Comparison of ENCODE assay signal across 10 mouse cellular contexts in genomic region chr8:116364172-116364571, GRCm38 (mm10).
DNase-seq lines count a peak whose midpoint lies in the region; ATAC-seq and TF ChIP-seq lines count a peak whose summit lies in the region.
"Had no signal": no experiment of that assay in that cellular context is flagged by ENCODE, and none has a peak within 500 bp of the region (broad histone marks: within the 10 kb centered on the region; RNA-seq: fewer than 3 reads in every experiment).

No protein-coding gene starts in this region.

- no peaks in the 10 kb centered on the region for H3K36me3 ChIP-seq in hindbrain, embryonic 10.5 days
- H3K36me3 ChIP-seq in hindbrain, embryonic 12.5 days: no peaks in the 10 kb centered on the region
- H3K36me3 ChIP-seq in CH12.LX (replicated peaks in 1 of 2; ENCODE audit: control insufficient read depth in 1 of 2, insufficient read depth in 1 of 2, low read length in 1 of 2): no peaks in the 10 kb centered on the region
- H3K36me3 ChIP-seq: G1E had no signal

- no peaks in the 10 kb centered on the region for H3K27me3 ChIP-seq in hindbrain, embryonic 10.5 days (ENCODE audit: insufficient read depth, poor library complexity, severe bottlenecking)
- no peaks in the 10 kb centered on the region for H3K27me3 ChIP-seq in hindbrain, embryonic 12.5 days
- H3K27me3 ChIP-seq in CH12.LX (replicated peaks): peaks cover 55% of the 10 kb centered on the region

- H3K4me2 ChIP-seq in hindbrain, embryonic 12.5 days (replicated peaks): no peak overlapping the region
- H3K4me2 ChIP-seq in CH12.LX (ENCODE audit: insufficient read depth, low read depth, poor library complexity, severe bottlenecking): no peak overlapping the region

- ATAC-seq in hindbrain, embryonic 12.5 days (ENCODE audit: low FRiP score): no peak

- no peak overlapping the region for H3K4me3 ChIP-seq in hindbrain, embryonic 10.5 days
- no peak overlapping the region for H3K4me3 ChIP-seq in hindbrain, embryonic 12.5 days
- H3K4me3 ChIP-seq in CH12.LX (replicated peaks in 1 of 3; ENCODE audit: low read depth in 2 of 3, low read length in 2 of 3, poor library complexity in 1 of 3): no peak overlapping the region

- in situ Hi-C loops in CH12.LX (cut with MboI; ENCODE audit: low pct_ligation_motif_present, low pct_unique_long_range_greater_than_20kb, low sequenced_read_pairs): no loop called here

- 73% methylated on average over 2 of the region's 2 CpGs for WGBS in hindbrain, embryonic 10.5 days
- 68% methylated on average over 2 of the region's 2 CpGs for WGBS in hindbrain, embryonic 12.5 days

- TF ChIP-seq RAD21 in CH12.LX (IDR thresholded peaks at IDR 0.05; ENCODE audit: low read depth, low read length): peak; percentile 49

- dilution Hi-C loops in CH12.LX (cut with MboI; ENCODE audit: extremely low pct_ligation_motif_present, extremely low pct_unique_long_range_greater_than_20kb, low sequenced_read_pairs): no loop called here

- H3K27ac ChIP-seq in hindbrain, embryonic 10.5 days: no peak overlapping the region
- H3K27ac ChIP-seq in hindbrain, embryonic 12.5 days: no peak overlapping the region
- no peak overlapping the region for H3K27ac ChIP-seq in CH12.LX (ENCODE audit: insufficient read depth, low read depth)

- no peak overlapping the region for H3K9ac ChIP-seq in hindbrain, embryonic 12.5 days
- no peak overlapping the region for H3K9ac ChIP-seq in CH12.LX (ENCODE audit: insufficient read depth, low read depth)

- no peaks in the 10 kb centered on the region for H3K79me2 ChIP-seq in CH12.LX (replicated peaks; ENCODE audit: control insufficient read depth, extremely low read depth, insufficient read depth, poor library complexity, severe bottlenecking)

- TF ChIP-seq CTCF in CH12.LX (conservative IDR thresholded peaks at IDR 0.05 in 1 of 2, IDR thresholded peaks at IDR 0.05 in 1 of 2; ENCODE audit: low read depth in 2 of 2, low read length in 2 of 2): peak in 1 of 2 experiments; percentile 27; a peak in 2 of 4 replicates

- no peaks in the 10 kb centered on the region for H3K9me3 ChIP-seq in hindbrain, embryonic 10.5 days
- no peaks in the 10 kb centered on the region for H3K9me3 ChIP-seq in hindbrain, embryonic 12.5 days (replicated peaks)
- H3K9me3 ChIP-seq in CH12.LX (replicated peaks; ENCODE audit: low read length): peaks cover 3% of the 10 kb centered on the region

- TF ChIP-seq POLR2A in CH12.LX (IDR thresholded peaks at IDR 0.05; ENCODE audit: low read depth, low read length): no peak

- DNase-seq in hindbrain, embryonic 10.5 days (ENCODE audit: low spot score): peak; percentile 20
- no peak for DNase-seq in CH12.LX (ENCODE audit: extremely low read depth)
- DNase-seq in cerebellum, adult 11 months: peak; percentile 26
- peak; percentile 32 to 51 for DNase-seq in kidney, adult 8-10 months
- no peak for DNase-seq in urinary bladder, postnatal 25 days (ENCODE audit: low spot score)
- DNase-seq in ovary, adult 18-20 months (ENCODE audit: low spot score): no peak
- no peak for DNase-seq in adrenal gland, adult (ENCODE audit: inconsistent age in 2 of 2, low spot score in 1 of 2)
- DNase-seq: right cerebral cortex, adult 18-20 months had no signal

- H3K4me1 ChIP-seq in hindbrain, embryonic 10.5 days (replicated peaks): peaks cover 14% of the 10 kb centered on the region
- peaks cover 7% of the 10 kb centered on the region for H3K4me1 ChIP-seq in hindbrain, embryonic 12.5 days
- H3K4me1 ChIP-seq in CH12.LX (ENCODE audit: control insufficient read depth in 1 of 2, insufficient read depth in 2 of 2): peaks cover 0 to 8% of the 10 kb centered on the region in 2 experiments; a peak in 1 of 4 replicates

- no peak for TF ChIP-seq EP300 in CH12.LX (IDR thresholded peaks at IDR 0.05; ENCODE audit: low read length)

TF ChIP-seq in CH12.LX, 34 proteins besides CTCF, POLR2A, EP300 and RAD21:
- TF ChIP-seq UBTF (IDR thresholded peaks at IDR 0.05; ENCODE audit: low read depth, low read length) (no peak), SMC3 (IDR thresholded peaks at IDR 0.05; ENCODE audit: low read depth, low read length) (peak; percentile 5; the same call in 1 of the 2 replicates)

Comparison
In these comparisons a context has a peak if more than half of its experiments do, and no peak if none do; other contexts are left out.
1. DNase-seq: peak in hindbrain, embryonic 10.5 days (single experiment), cerebellum, adult 11 months (single experiment) and kidney, adult 8-10 months (2 of 2); none in CH12.LX (single experiment), urinary bladder, postnatal 25 days (single experiment), ovary, adult 18-20 months (single experiment) and adrenal gland, adult (0 of 2).